Mouse (Mus musculus) cerebellum, adult 2 months (tissue): ENCODE results near the gene Tnks2.

Source experiments
- CTCF ChIP-seq: fragments of 200-500 bp; IDR thresholded peaks from 2 replicates; pipeline ENCODE4 v1.5.1; 2011; ENCODE audit warnings: low read depth, mild to moderate bottlenecking, control low read depth, low read length, moderate library complexity, borderline replicate concordance; ENCODE audit not compliant: insufficient read depth
- POLR2A ChIP-seq: fragments of 200-500 bp; IDR thresholded peaks from 2 replicates; pipeline ENCODE4 v1.6.1; 2011; ENCODE audit warnings: low read length, control low read depth, borderline replicate concordance; ENCODE audit not compliant: insufficient read depth

DNA sequence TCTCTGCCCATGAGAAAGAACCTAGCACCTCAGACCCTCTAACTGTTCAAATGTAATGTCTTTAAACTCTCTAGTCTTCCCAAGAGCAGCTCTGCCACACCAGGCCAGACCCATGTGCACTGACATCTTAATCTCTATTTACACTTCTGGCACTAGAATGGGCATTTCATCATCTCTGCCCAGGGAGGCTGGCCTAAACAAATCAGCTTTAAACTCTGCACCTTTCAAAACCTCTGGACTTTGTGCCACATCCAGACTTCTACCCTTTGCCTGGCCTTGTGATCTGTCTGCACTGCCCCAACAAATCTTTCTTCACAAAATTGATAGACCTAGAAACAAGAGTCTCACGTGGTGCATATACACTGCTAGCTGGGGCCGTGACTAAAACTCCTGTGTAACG, 38.8 kb upstream of the Tnks2 start:
- TF ChIP-seq POLR2A (no peak), CTCF (no peak)
